Mouse (Mus musculus) kidney, postnatal 0 days (tissue): ENCODE data around the gene Gm37240. TPM values are rescaled to one million over a fixed set of nuclear protein-coding genes. Genes with fewer than 3 reads are reported as not detected.

Experiments used
- ATAC-seq: fragments of 200-750 bp; cut with Nextera tagmentation; replicated peaks from 2 replicates; pipeline ENCODE4 v1.8.0; 2017; ENCODE audit warnings: low read depth, moderate number of reproducible peaks, moderate TSS enrichment, moderate library complexity; ENCODE audit not compliant: low FRiP score
- DNase-seq: peaks from one replicate; pipeline ENCODE4 v3.0.0-alpha.2; 2016; ENCODE audit warnings: low spot score
- H3K27ac ChIP-seq: fragments of 300-500 bp; sonication (generic); 2 replicates; pipeline ENCODE4 v1.5.1; 2014; ENCODE audit warnings: mild to moderate bottlenecking
- H3K27me3 ChIP-seq: fragments of 300-500 bp; sonication (generic); 2 replicates; pipeline ENCODE4 v1.6.1; 2014; ENCODE audit warnings: low read length, mixed read lengths; ENCODE audit not compliant: insufficient read depth
- H3K36me3 ChIP-seq: fragments of 300-500 bp; sonication (generic); 2 replicates; pipeline ENCODE4 v1.6.1; 2014; ENCODE audit warnings: low read length, mixed read lengths; ENCODE audit not compliant: insufficient read depth
- H3K4me1 ChIP-seq: fragments of 300-500 bp; sonication (generic); replicated peaks from 2 replicates; pipeline ENCODE4 v1.6.1; 2014; ENCODE audit warnings: antibody characterized with exemption, low read length, mixed read lengths; ENCODE audit not compliant: insufficient read depth
- H3K4me2 ChIP-seq: fragments of 300-500 bp; sonication (generic); 2 replicates; pipeline ENCODE4 v1.6.1; 2014; ENCODE audit warnings: mild to moderate bottlenecking, low read length, moderate library complexity, mixed read lengths
- H3K4me3 ChIP-seq: fragments of 300-500 bp; sonication (generic); replicated peaks from 2 replicates; pipeline ENCODE4 v1.5.1; 2014; ENCODE audit warnings: low read depth, low read length
- H3K9ac ChIP-seq: fragments of 300-500 bp; sonication (generic); 2 replicates; pipeline ENCODE4 v1.6.1; 2014; ENCODE audit warnings: low read depth, low read length
- H3K9me3 ChIP-seq: fragments of 300-500 bp; sonication (generic); replicated peaks from 2 replicates; pipeline ENCODE4 v1.6.1; 2016; ENCODE audit warnings: low read length, inconsistent platforms, mixed read lengths
- CTCF ChIP-seq: IDR thresholded peaks from 2 replicates; pipeline ENCODE4 v1.5.1; 2016; ENCODE audit warnings: antibody characterized with exemption, low read depth, mild to moderate bottlenecking, moderate library complexity
- WGBS: fragments of 180-500 bp; shearing (Covaris S2); extraction: QIAGEN DNeasy Blood & Tissue Kit; methylation state at CpG from one replicate; pipeline ENCODE4 v1.1.7; 2014; 5-methylcytosine and 5-hydroxymethylcytosine counted together
- polyA plus RNA-seq: library from polyadenylated mRNA; unstranded; fragments of >200 nt; fragmentation: Nextera tagmentation; extraction: Ambion mirVana; gene quantifications from 2 replicates; pipeline ENCODE4 v1.2.1, GENCODE M21; 2015

Gene Gm37240
- polyA plus RNA-seq, 1 experiment from 2014 or later = 10.8 TPM

DNA sequence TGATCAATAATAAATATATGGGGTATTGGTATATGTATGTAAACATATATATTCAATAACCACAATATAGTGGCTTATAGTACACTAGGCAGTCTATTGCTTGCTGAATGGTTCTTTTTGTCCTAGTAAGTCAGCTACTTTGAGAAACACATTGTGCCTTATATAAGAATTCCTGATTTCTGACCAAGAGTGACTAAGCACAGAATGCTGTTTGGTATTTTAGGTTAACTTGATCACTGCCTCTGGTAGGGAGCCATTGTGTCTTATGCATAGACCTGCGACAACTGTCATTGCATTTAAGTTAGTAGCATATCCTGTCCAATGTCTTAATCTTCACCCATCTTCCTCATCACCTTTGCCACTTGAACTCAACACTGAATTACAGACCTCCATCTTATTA lies 267.6 kb downstream of the Gm37240 start:
- H3K4me3 ChIP-seq = no peak overlapping the region
- H3K27me3 ChIP-seq = no peaks in the 10 kb centered on the region
- 0 out of 2 replicates have a peak, but pooled peaks cover 4% of the 10 kb centered on the region for H3K36me3 ChIP-seq
- WGBS = 88% methylated on average over 1 of the region's 1 CpGs
- H3K9me3 ChIP-seq = no peaks in the 10 kb centered on the region
- H3K27ac ChIP-seq = no peak overlapping the region
- DNase-seq (no peak), ATAC-seq (no peak)
- no peak overlapping the region for H3K9ac ChIP-seq
- H3K4me1 ChIP-seq = no peaks in the 10 kb centered on the region
- H3K4me2 ChIP-seq = no peak overlapping the region
- no peak for TF ChIP-seq CTCF

- ATAC-seq = no peak
- no peak overlapping the region for H3K4me2 ChIP-seq
- WGBS = 91% methylated on average over 5 of the region's 5 CpGs
- no peaks in the 10 kb centered on the region for H3K4me1 ChIP-seq
- TF ChIP-seq CTCF = no peak
- H3K27me3 ChIP-seq = no peaks in the 10 kb centered on the region
- H3K4me3 ChIP-seq = no peak overlapping the region
- H3K27ac ChIP-seq = no peak overlapping the region
- no peak for DNase-seq
- H3K36me3 ChIP-seq = 0 out of 2 replicates have a peak, but pooled peaks cover 4% of the 10 kb centered on the region
- H3K9ac ChIP-seq = no peak overlapping the region
- no peaks in the 10 kb centered on the region for H3K9me3 ChIP-seq
Observed at GRCm38 (mm10) chr3:85619345-85619744, 268.0 kb downstream of the Gm37240 start.

- Histone ChIP-seq H3K4me2 (no peak overlapping the region), H3K27ac (no peak overlapping the region), H3K4me1 (no peaks in the 10 kb centered on the region), H3K9ac (no peak overlapping the region), H3K4me3 (no peak overlapping the region), H3K27me3 (no peaks in the 10 kb centered on the region), H3K9me3 (no peaks in the 10 kb centered on the region), H3K36me3 (0 out of 2 replicates have a peak, but pooled peaks cover 4% of the 10 kb centered on the region)
- DNase-seq (no peak), ATAC-seq (no peak)
- TF ChIP-seq CTCF = no peak
- 88% methylated on average over 6 of the region's 6 CpGs for WGBS
Observed at GRCm38 (mm10) chr3:85618885-85619284, 268.4 kb downstream of the Gm37240 start.

GRCm38 (mm10) chr3:85616389-85616788 lies 270.9 kb downstream of the Gm37240 start:
- TF ChIP-seq CTCF = no peak
- Histone ChIP-seq H3K27ac (no peak overlapping the region), H3K9ac (no peak overlapping the region), H3K9me3 (no peaks in the 10 kb centered on the region), H3K4me3 (no peak overlapping the region), H3K27me3 (no peaks in the 10 kb centered on the region), H3K36me3 (0 out of 2 replicates have a peak, but pooled peaks cover 4% of the 10 kb centered on the region), H3K4me2 (no peak overlapping the region), H3K4me1 (no peaks in the 10 kb centered on the region)
- 93% methylated on average over 1 of the region's 1 CpGs for WGBS
- DNase-seq = no peak
- ATAC-seq = no peak

- no peak overlapping the region for H3K4me3 ChIP-seq
- DNase-seq (no peak), ATAC-seq (no peak)
- no peak for TF ChIP-seq CTCF
- H3K27ac ChIP-seq = no peak overlapping the region
- H3K9ac ChIP-seq = no peak overlapping the region
- no peaks in the 10 kb centered on the region for H3K9me3 ChIP-seq
- no peaks in the 10 kb centered on the region for H3K36me3 ChIP-seq
- no peaks in the 10 kb centered on the region for H3K27me3 ChIP-seq
- 94% methylated on average over 2 of the region's 2 CpGs for WGBS
- no peak overlapping the region for H3K4me2 ChIP-seq
- no peaks in the 10 kb centered on the region for H3K4me1 ChIP-seq
Observed at GRCm38 (mm10) chr3:85607753-85608152, 279.6 kb downstream of the Gm37240 start.

DNA sequence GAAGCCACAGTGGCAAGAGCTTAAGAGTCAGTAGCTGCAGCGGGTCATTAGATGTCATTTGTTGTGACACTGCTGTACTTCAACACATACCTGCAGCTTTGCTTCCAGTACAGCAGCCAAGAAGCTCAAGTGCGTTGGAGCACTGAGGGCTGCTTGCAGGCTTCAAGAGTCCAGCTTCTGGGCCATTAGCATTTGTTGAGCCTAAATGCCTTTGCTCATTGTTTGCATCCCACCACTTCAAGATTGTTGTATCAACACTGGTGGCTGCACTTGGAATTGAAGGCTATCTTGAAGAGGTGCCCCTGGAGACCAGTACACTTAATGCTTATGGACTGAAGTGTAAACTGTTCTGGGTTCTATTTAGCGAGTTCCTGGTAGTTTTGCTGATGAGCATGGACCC lies 280.4 kb downstream of the Gm37240 start:
- Histone ChIP-seq H3K27ac (no peak overlapping the region), H3K27me3 (no peaks in the 10 kb centered on the region), H3K9ac (no peak overlapping the region), H3K4me1 (no peaks in the 10 kb centered on the region), H3K4me2 (no peak overlapping the region), H3K36me3 (no peaks in the 10 kb centered on the region), H3K4me3 (no peak overlapping the region), H3K9me3 (no peaks in the 10 kb centered on the region)
- WGBS = 92% methylated on average over 3 of the region's 3 CpGs
- DNase-seq (no peak), ATAC-seq (no peak)
- no peak for TF ChIP-seq CTCF

GRCm38 (mm10) chr3:85603811-85604210 lies 283.5 kb downstream of the Gm37240 start:
- Histone ChIP-seq H3K9me3 (no peaks in the 10 kb centered on the region), H3K27me3 (no peaks in the 10 kb centered on the region), H3K4me1 (no peaks in the 10 kb centered on the region), H3K4me3 (no peak overlapping the region), H3K27ac (no peak overlapping the region), H3K4me2 (no peak overlapping the region), H3K36me3 (no peaks in the 10 kb centered on the region), H3K9ac (no peak overlapping the region)
- no peak for TF ChIP-seq CTCF
- DNase-seq (no peak), ATAC-seq (no peak)
- WGBS = 86% methylated on average over 1 of the region's 1 CpGs
